Mouse (Mus musculus) hematopoietic multipotent progenitor cell, adult 10-12 weeks (in vitro differentiated cells): ENCODE results near the gene Vmn2r58. TPM values are rescaled to one million over a fixed set of nuclear protein-coding genes. Genes with fewer than 3 reads are reported as not detected.

Experiments
- polyA plus RNA-seq: library from polyadenylated mRNA; stranded (reverse); fragments of >175 nt; gene quantifications from 2 replicates; pipeline ENCODE4 v1.2.3, GENCODE M21; 2012; ENCODE audit warnings: low replicate concordance

Vmn2r58 gene
- not detected in 2 replicates for polyA plus RNA-seq

DNA sequence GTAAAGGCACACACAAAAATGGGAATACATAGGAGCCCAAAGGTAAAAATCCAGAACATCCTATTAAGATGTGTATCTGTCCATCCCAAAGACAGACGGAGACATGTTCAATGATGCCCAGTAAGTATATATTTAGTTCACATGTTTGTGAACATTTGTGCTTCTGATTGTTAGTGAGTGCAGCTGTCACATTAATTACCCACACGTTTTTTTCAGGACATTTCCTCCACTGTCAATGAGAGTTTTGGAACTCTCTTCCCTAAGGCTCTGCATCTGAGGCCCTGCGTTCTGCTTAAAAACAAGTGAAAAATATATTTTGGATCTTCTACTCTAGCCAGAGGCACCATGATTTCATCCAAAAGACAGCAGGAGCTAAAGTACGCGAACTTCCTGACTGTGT lies at the start of gene Vmn2r58:
TSS of gene Vmn2r58 (minus strand) at position 101 of the 400 bp plus-strand sequence.

Other genes with a start within 250 kb of the Vmn2r58 start
- gene Zfp788, start 239.5 kb downstream of the Vmn2r58 start, polyA plus RNA-seq, result 0.23 and 0.56 TPM in 2 replicates
- gene Vmn2r59, start 186.3 kb upstream of the Vmn2r58 start, polyA plus RNA-seq, result not detected in 2 replicates
- not detected in 2 replicates for gene Vmn2r60, start 235.1 kb upstream of the Vmn2r58 start, polyA plus RNA-seq